Mouse (Mus musculus) spleen, adult 2 months (tissue): ENCODE measurements around the gene Grap2. TPM values are rescaled to one million over a fixed set of nuclear protein-coding genes. Genes with fewer than 3 reads are reported as not detected.

Experiments used
- DNase-seq, 2 experiments: peaks; one replicate each; pipeline versions ENCODE4 v3.0.0 to v3.0.0-alpha.2; 2012 to 2021; ENCODE audit warnings: low spot score in 2 of 2, low read depth in 1 of 2
- H3K27ac ChIP-seq: fragments of 200-500 bp; 2 replicates; pipeline ENCODE4 v1.5.1; 2012; ENCODE audit warnings: low read length, inconsistent platforms; ENCODE audit not compliant: insufficient read depth
- H3K27me3 ChIP-seq: fragments of 200-500 bp; 2 replicates; pipeline ENCODE4 v1.6.1; 2012; ENCODE audit warnings: mild to moderate bottlenecking, moderate library complexity, low read length, inconsistent platforms; ENCODE audit not compliant: control insufficient read depth, insufficient read depth
- H3K36me3 ChIP-seq: fragments of 200-500 bp; 2 replicates; pipeline ENCODE4 v1.6.1; 2012; ENCODE audit warnings: mild to moderate bottlenecking, low read length, inconsistent platforms; ENCODE audit not compliant: control insufficient read depth, insufficient read depth
- H3K4me1 ChIP-seq: fragments of 200-500 bp; 2 replicates; pipeline ENCODE4 v1.6.1; 2011; ENCODE audit warnings: inconsistent platforms; ENCODE audit not compliant: control insufficient read depth, insufficient read depth, insufficient read length
- H3K4me3 ChIP-seq: fragments of 200-500 bp; 2 replicates; pipeline ENCODE4 v1.5.1; 2011; ENCODE audit warnings: mild to moderate bottlenecking, inconsistent platforms; ENCODE audit not compliant: insufficient read depth, insufficient read length; ENCODE audit errors: extremely low read depth
- CTCF ChIP-seq: fragments of 200-500 bp; IDR thresholded peaks from 2 replicates; pipeline ENCODE4 v1.5.1; 2011; ENCODE audit warnings: mild to moderate bottlenecking, inconsistent platforms; ENCODE audit not compliant: insufficient read depth, insufficient read length, insufficient replicate concordance; ENCODE audit errors: extremely low read depth
- POLR2A ChIP-seq: fragments of 200-500 bp; IDR thresholded peaks from 2 replicates; pipeline ENCODE4 v1.6.1; 2011; ENCODE audit warnings: low read depth, low read length, inconsistent platforms
- WGBS: fragments of 180-500 bp; shearing (Covaris S2); methylation state at CpG from one replicate; pipeline ENCODE4 v1.1.7; 2018; 5-methylcytosine and 5-hydroxymethylcytosine counted together
- polyA plus RNA-seq: library from polyadenylated mRNA; depleted of rRNA; stranded (reverse); fragments of >200 nt; gene quantifications from 2 replicates; pipeline ENCODE4 v1.2.3, GENCODE M21; 2012

Gene Grap2
- polyA plus RNA-seq, 1 experiment, result 54.4 TPM

- no peak for TF ChIP-seq POLR2A
Observed at GRCm38 (mm10) chr15:80611478-80611877, 39.1 kb downstream of the Grap2 start.

GRCm38 (mm10) chr15:80613904-80614303 is 41.5 kb downstream of the Grap2 start:
- no peak for DNase-seq
- peak overlapping the region; percentile 91 for H3K27ac ChIP-seq
- TF ChIP-seq POLR2A, result no peak
- no peak for TF ChIP-seq CTCF
- no peak overlapping the region for H3K4me3 ChIP-seq
- H3K36me3 ChIP-seq, result no peaks in the 10 kb centered on the region; the same call in 1 of the 2 replicates
- H3K4me1 ChIP-seq, result peaks cover 54% of the 10 kb centered on the region
- 10% methylated on average over 5 of the region's 5 CpGs for WGBS
- H3K27me3 ChIP-seq, result no peaks in the 10 kb centered on the region

More at GRCm38 (mm10) chr15:80611478-80611877, 39.1 kb downstream of the Grap2 start:
- H3K4me1 ChIP-seq, result peaks cover 54% of the 10 kb centered on the region
- peak in 1 of 2 experiments; percentile 54 for DNase-seq
- no peak overlapping the region for H3K4me3 ChIP-seq
- no peaks in the 10 kb centered on the region; the same call in 1 of the 2 replicates for H3K36me3 ChIP-seq
- no peaks in the 10 kb centered on the region for H3K27me3 ChIP-seq
- H3K27ac ChIP-seq, result peak overlapping the region; percentile 50
- 21% methylated on average over 5 of the region's 5 CpGs for WGBS

- no peaks in the 10 kb centered on the region; the same call in 1 of the 2 replicates for H3K36me3 ChIP-seq
- WGBS, result 15% methylated on average over 18 of the region's 18 CpGs
Observed at GRCm38 (mm10) chr15:80614500-80615289, 42.3 kb downstream of the Grap2 start.

GRCm38 (mm10) chr15:80615290-80615570 is 42.8 kb downstream of the Grap2 start:
- Histone ChIP-seq H3K36me3 (no peaks in the 10 kb centered on the region; the same call in 1 of the 2 replicates), H3K27ac (peak overlapping the region; percentile 81), H3K27me3 (no peaks in the 10 kb centered on the region), H3K4me1 (peaks cover 52% of the 10 kb centered on the region), H3K4me3 (no peak overlapping the region)
- DNase-seq, result no peak
- 9% methylated on average over 2 of the region's 2 CpGs for WGBS
- TF ChIP-seq CTCF (no peak), POLR2A (no peak)

More at GRCm38 (mm10) chr15:80614500-80615289, 42.3 kb downstream of the Grap2 start:
- TF ChIP-seq CTCF, result no peak
- no peak for TF ChIP-seq POLR2A
- Histone ChIP-seq H3K27me3 (no peaks in the 10 kb centered on the region), H3K4me1 (peaks cover 56% of the 10 kb centered on the region), H3K27ac (peak overlapping the region; percentile 91), H3K4me3 (peak overlapping the region; percentile 25)
- DNase-seq, result peak in 1 of 2 experiments; percentile 72

- TF ChIP-seq CTCF (no peak), POLR2A (no peak)
- peaks cover 55% of the 10 kb centered on the region for H3K4me1 ChIP-seq
- no peaks in the 10 kb centered on the region for H3K27me3 ChIP-seq
- peak in 1 of 2 experiments; percentile 49 for DNase-seq
- peak overlapping the region; percentile 81 for H3K27ac ChIP-seq
- no peaks in the 10 kb centered on the region; the same call in 1 of the 2 replicates for H3K36me3 ChIP-seq
- WGBS, result 11% methylated on average over 17 of the region's 17 CpGs
- H3K4me3 ChIP-seq, result 0 out of 2 replicates have a peak overlapping the region, but pooled peaks have one; percentile 0
Observed at GRCm38 (mm10) chr15:80615636-80616383, 43.4 kb downstream of the Grap2 start.

GRCm38 (mm10) chr15:80617839-80618238 is 45.4 kb downstream of the Grap2 start:
- DNase-seq, result peak in 1 of 2 experiments; percentile 45
- Histone ChIP-seq H3K27me3 (no peaks in the 10 kb centered on the region), H3K4me1 (peaks cover 59% of the 10 kb centered on the region), H3K36me3 (no peaks in the 10 kb centered on the region; the same call in 1 of the 2 replicates), H3K4me3 (no peak overlapping the region), H3K27ac (peak overlapping the region; percentile 32; the same call in 1 of the 2 replicates)
- TF ChIP-seq POLR2A, result no peak
- peak; percentile 28; the same call in 1 of the 2 replicates for TF ChIP-seq CTCF
- 14% methylated on average over 2 of the region's 2 CpGs for WGBS
